Mouse (Mus musculus): ENCODE measurements around the gene Zfp74. TPM values are rescaled to one million over a fixed set of nuclear protein-coding genes. Genes with fewer than 3 reads are reported as not detected.
A peak's percentile ranks its signal among the peaks of the same experiment; 100 is the strongest.

Zfp74 gene
- polyA plus RNA-seq, 1 experiment, result 5.7 TPM

DNA sequence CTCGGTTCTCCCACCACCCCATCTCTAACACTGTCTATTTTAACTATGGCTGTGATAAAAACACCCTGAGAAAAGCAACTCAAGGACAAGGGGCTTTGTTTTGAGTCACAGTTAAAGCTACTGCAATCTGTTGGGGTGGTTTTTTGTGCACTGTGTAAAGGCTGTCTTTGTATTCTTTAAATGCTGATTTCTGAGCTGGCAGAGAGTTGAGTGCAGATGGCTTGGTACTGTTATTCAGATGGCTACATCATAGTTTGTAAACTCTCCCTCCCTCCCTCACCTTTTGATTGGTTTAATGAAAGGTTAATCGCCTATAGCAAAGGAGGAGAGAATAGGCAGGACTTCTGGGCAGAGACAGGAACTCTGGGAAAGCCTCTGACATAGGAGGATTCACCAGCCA is 9.7 kb downstream of the Zfp74 start:
- DNase-seq (ENCODE audit: low read depth), result no peak

DNA sequence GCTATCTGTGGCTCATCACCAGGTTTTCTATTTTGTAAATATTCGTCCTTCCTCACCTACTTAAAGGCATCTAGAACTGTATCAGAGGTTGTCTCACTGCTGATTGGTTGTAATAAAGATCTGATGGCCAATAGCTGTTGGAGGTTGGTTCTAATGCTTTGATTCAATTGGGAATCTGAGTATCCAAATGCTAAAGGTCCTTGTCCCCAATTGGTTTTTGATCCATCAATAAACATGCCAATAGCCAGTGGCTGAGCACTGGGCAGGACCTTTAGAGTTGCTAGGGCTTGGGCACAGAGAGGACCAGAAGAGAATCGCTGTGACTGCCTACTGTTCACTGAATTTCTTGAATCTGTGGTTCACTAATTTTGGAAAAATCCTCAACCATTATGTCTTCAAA is 10.2 kb downstream of the Zfp74 start:
- DNase-seq (ENCODE audit: low read depth), result no peak

DNA sequence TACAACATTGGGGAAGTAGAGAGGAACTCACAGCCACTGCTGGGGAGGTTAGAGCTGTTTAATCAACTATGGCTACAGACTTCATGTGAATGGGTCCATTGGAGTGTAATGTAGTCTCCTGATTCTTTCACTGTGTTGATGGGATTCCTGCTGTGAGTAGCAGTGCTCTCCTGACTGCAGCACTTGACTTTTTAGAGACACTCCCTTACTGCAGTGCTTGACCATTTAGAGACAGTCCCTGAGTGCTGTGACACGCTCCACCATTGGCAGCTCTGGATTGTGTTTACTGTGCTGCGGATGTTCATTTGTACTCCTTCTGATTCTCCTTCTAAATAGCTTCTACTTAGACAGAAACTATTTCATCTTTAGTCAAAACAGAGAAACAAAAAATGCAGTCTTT is 11.1 kb downstream of the Zfp74 start:
- DNase-seq (ENCODE audit: low read depth), result no peak

DNA sequence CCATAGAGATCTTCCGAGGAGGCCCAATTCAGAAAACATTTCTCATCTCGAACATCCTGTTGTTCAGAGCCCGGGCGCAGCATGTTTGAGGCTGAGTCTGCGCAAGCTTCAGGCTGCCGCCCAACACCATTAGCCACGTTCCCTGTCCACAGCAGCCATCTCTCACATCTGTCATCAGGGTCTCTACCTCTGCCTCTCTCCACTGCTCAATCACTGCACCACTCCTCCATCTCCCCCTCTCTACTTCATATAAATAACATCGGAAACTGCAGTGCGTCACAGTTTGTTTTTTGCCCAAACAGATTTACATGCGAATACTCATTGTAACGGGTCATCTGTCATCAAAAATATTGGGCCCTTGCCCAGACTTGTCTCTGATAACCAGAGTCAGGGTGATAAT is 12.9 kb downstream of the Zfp74 start:
- DNase-seq (ENCODE audit: low read depth), result no peak

DNA sequence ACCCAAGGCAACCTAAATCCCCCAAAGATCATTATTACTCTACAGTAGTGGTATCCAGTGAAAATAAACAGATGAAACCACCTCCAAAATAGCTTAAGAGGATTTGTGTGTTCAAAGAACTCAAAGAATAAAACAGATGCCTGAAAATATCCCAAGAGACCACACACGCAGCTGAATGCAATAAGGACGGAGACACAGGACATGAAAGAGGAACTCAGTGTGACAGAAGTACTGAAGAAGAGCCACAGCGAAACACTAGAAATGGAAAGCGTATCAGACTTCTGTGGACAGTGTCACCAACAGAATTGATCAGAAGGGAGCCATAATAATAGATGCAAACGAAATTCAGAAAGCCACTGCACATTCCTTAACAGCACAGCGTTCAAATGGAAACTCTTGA is 15.0 kb downstream of the Zfp74 start:
- no peak for DNase-seq (ENCODE audit: low read depth)

DNA sequence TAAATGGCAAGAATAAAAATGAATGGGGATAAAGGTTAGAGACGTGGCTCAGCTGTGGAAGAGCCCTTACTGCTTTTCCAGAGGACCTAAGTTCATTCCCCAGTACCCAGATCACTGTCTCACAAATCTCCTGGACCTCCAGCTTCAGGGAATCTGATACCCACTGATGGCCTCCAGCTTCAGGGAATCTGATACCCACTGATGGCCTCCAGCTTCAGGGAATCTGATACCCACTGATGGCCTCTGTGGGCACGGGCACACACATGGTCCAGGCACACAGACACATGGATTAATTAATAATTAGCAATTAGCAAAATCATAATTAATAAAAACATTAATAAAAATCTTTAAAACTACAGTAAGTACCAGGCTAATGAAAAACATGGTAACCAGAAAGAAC is 31.1 kb downstream of the Zfp74 start:
- DNase-seq (ENCODE audit: low read depth), result no peak

DNA sequence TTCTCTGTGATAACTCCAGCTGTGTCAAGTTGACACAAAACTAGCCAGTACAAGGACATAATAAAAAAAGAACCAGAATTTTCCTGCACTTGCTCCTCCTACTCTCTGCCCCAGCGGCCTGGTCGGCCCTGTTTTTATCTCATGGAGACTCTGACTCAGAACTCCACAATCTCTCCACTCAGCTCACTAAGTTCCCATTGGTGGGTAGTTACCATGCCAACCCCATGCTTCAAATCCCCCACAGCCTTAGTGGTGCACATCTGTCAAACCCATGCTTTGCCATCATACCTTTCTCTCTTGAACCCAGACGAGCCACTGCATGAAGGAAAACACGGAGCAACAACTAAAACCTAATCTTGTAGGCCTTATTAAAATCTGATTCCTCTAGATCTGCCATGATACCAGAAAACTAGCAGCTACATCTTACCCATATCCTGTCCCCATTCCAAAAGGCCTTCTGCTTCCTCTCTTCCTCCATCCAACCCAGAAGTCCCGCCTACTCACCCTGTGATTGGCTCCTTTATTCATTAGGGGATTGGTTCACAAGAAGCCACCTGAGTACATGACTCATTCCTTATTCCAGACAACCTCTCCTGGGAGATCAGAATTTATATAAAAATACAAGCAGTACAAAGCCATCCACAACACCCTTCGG is 32.3 kb downstream of the Zfp74 start:
- DNase-seq (ENCODE audit: low read depth), result no peak

DNA sequence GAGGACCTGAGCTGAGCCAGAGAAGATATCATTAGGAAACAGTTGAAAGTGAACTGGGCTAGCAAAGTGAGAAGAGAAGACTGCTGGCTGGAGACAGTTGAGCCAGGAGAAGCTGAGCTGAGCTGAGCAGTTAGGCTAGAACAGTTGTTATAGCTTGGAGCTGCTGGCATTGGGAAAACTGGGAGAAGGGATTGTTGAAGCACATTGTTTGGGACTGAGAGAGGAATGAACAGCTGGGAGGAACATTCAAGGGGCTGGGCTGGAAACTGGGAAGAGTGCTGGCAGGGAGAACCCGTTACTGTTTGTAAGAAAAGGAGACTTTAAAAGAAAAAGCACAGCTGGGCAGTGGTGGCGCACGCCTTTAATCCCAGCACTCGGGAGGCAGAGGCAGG is 35.8 kb downstream of the Zfp74 start:
- DNase-seq (ENCODE audit: low read depth), result no peak

DNA sequence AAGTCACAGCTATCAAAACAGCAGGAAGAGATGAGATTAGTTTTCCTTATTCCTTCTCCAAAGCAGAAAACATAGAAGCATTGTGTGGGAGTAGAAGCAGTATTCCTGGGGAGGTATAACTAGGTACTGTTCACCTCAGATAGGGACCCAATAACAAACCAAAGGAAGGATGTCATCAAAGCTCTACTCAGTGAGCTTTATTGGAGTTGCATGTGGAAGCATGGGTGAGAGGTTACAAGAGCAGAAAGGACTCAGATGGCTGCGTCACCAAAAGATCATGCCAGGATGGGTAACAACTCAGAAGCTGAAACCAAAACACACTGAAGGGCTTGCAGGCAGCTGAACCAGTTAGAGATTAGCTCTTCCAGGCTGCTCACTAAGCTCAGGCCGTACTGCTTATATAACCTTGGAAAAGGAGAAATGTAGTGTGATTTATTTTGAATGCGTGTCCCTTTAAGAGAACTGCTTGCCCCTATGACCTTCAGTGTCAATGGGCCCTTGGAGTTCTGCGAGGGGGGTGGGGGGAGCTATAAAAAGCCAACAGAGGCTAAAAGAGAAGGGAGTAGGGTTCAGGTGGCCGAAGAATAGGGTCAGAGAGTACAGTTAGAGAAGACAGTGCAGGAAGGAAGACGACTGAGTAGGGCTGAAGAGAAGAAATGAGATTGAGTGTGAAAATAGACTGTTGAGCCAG is 36.4 kb downstream of the Zfp74 start:
- no peak for DNase-seq (ENCODE audit: low read depth)

DNA sequence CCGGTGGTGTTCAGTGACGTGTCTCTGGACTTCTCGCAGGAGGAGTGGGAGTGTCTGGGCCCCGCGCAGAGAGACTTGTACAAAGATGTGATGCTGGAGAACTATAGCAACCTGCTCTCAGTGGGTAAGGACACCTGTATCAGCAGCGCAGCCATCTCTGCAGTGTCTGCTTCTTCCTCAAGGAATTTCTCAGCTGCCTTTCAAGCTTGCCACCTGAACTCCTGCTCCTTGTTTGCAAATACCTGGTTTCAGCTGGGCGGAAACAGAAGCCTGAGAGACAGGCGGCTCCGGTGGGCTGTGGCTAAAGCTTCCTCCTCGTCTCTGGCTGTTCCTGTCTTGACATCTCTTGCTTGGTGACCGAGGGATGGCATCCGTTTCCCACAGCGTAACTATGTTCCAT is 41.7 kb downstream of the Zfp74 start:
- no peak for DNase-seq (ENCODE audit: low read depth)

DNA sequence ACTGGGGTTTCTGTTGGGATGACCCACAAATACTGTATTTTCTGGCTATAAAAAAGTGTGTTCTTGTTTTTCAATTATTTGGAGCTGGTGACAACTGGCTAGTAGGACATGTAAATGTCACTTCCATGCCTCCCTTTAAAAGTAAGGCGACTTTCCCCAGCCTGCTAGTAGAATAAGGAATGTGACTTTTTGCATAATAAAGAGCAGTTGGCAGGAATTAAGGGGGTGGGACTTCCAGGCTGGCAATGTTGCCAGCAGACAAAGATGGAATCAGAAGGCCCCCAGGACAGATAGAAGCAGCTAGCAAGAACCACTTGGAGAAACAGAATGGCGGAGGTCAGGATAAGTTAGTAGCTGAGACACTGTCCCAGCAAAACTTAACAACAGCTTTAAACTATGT is 43.6 kb downstream of the Zfp74 start:
- DNase-seq (ENCODE audit: low read depth), result no peak

DNA sequence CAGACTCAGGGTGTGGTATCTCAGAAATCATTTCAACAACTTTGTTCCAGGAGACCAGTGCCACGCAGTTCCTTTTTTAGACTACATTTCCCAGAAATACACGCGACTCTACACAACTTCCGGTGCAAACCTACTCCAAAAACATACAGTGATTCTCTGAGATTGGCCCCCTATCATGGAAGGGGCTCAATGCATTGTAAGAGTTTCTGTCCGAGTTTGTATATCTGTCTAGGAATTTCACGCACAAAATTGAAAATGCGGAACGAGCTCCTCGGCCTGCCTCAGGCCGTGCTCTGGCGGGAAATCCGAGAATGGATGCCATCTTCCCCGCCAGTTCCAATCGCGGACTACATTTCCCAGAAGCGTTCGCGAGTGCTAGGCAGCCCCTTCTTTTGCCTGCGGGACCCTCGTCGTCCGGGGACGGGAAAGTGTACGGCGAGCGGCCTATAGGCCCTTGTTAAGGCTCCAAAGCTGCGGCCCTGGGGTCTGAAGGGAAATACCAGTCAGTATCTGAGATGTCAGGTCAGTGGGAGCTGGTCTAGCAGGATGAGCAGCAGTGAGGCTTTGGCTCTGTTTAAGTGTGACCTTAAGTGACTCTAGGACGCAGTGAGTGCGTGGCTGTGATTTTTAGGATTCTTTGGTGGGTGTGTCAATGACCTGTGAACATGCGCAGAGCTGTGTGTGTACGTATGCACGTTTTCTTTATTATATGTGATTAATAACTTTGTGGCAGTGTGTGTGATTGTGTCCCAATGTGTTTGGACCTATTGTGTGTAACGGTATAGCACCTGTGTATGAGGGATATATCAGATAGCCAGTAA is 45.5 kb downstream of the Zfp74 start, which contains the start of gene Zfp383:
Gene Zfp383 (plus strand): TSS at position 94 of the 821 bp plus-strand sequence.
- DNase-seq (ENCODE audit: low read depth), result peak; percentile 59

DNA sequence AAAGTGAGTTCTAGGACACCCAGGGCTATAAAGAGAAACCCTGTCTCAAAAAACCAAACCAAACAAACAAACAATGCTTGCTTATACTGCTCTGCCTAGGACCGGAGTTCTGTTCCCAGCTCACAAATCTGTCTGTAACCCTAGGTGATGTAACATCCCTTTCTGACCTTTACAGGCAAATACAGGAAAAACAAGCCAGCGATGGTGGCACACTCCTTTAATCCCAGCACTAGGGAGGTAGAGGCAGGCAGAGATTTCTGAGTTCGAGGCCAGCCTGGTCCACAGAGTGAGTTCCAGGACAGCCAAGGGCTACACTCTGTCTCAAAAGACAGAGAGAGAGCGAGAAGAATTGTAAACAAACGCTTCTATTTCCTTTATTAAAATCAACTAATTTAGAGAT is 46.7 kb downstream of the Zfp74 start:
- no peak for DNase-seq (ENCODE audit: low read depth)

DNA sequence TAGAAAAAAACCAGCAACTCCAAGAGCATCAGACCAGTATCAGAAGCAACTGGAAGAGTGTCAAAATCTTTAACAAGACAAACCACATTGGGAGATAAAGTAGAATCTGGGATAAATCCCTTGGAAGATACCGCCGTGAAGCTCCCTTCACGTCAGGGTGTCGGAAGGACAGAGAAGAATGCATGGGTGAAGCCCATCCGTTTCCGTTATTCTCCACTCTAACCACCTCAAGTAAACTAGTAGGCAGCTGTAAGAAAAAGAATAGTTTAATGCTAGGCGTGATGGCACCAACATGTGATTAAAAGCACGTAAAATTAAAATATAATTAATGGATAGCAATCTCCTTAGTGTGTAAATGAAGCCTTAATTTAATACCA is 47.2 kb downstream of the Zfp74 start:
- DNase-seq (ENCODE audit: low read depth), result no peak

DNA sequence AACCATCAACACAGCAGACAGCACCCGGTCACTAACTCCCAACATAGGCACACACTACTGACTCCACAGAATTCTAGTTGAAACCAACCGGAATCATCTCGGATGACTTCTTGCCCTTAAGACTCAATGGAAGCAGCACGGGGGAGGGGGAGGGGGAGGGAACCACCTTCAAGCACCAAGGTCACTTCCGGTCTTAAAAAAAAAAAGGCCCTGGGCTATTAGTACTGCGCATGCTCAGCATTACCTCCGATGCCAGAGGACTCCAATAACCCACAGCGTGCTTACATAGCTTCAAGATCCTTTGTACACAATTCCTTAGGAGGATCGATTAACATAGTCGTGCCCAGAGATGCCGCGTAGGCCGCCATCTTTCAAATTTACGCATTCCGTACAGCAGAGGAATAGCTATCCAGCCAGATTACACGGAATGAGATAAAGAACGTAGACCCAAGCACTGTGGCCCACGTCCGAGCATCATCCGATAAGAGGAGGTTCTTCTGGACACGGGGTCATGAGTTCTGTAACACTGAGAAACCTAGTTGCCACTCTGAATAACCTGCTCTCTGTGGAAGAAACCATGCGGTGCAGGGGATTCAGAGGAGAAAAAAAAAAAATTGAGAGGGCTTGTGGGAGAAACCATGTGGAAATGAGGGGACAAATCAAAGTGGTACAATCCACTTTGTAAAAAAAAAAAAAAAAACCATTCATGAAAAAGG is 47.8 kb downstream of the Zfp74 start, which contains the start of gene Zfp27:
Gene Zfp27 (minus strand): TSS at position 607 of the 716 bp plus-strand sequence.
- DNase-seq (ENCODE audit: low read depth), result peak; percentile 71

DNA sequence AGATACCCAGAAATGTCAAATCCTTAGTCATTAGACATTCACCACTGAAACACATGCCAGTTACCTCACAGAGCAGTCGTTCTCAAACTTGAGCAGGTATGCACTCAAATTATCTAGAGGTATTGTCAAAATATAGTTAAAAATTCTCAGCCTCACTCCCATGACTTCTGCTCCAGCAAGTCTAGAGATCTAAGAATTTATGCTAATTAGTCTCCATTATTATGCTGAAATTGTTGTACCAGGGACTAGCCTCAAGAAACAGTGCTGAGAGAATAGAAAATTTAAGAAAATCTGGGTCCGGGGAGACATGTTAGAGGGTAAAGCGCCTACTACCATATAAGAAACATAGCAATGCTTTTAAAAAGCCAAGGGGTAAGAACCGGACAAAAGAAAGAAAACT is 49.8 kb downstream of the Zfp74 start:
- DNase-seq (ENCODE audit: low read depth), result no peak

DNA sequence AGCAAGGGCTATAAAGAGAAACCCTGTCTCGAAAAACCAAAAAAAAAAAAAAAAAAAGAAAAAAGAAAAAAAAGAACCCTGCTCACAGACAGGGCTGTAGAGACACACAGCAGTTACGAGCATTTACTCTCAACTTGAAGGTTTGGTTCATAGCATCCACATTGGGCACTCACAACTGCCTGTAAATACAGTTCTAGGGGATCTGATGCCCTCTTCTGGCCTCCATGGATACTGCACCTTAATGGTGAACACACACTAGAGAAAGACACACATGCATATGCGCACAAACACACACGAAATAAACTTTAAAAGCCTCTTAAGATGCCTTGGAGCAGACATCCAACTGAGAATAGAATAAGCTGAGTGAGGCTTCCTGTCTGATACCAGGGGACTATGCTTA is 55.5 kb downstream of the Zfp74 start:
- DNase-seq (ENCODE audit: low read depth), result no peak

DNA sequence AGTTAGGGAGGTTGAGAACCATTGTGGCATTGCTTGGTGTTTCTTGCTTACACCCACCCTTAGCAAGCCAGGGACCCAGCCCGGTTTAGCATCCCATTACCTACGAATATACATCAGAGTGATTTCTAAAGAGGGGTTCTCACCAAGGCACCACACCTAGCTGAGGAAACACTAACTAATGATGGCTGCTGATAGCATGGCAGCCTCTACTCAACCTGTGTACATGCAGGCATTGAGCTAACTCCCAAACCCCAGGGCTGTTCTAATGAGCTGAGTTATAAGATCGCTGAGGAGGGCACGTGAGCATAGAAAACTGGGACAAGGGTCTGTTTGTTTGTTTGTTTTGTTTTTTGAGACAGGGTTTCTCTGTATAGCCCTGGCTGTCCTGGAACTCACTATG is 61.1 kb downstream of the Zfp74 start:
- no peak for DNase-seq (ENCODE audit: low read depth)

DNA sequence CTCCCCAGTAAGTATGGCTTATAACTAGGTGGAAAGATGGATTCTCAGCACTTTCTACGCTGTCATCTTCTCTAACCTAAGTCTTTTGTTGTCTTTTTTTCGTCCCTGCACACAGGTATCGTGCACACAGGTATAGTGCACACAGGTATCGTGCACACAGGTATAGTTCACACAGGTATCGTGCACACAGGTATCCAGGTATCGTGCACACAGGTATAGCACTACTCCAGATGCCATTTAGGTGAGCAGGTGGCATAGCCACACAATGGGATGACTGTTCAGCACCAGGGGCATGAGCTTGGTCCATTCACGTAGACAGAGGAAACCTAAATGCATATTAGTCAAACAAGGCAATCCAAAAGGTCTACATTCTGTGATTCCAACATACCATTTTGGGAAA is 63.4 kb downstream of the Zfp74 start:
- DNase-seq (ENCODE audit: low read depth), result no peak

DNA sequence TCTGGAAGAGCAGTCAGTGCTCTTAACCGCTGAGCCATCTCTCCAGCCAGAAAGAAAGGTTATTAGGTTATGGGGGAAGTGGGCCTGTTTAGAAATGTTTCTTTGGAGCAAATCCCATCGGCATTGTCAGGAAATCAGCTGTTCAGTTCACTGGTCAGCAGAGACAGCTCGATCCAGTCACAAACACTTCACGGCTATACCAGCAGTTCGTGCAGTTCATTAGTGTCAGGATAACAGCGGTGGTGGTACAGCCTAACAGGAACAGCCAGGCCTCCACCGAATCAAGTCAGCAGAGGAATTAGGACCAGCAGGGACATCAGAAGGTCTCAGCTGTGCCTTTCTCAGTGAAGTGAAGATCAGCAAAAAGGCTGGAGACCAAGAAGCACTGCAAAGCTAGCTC is 73.0 kb downstream of the Zfp74 start:
- DNase-seq (ENCODE audit: low read depth), result no peak

Data from gonadal fat pad, adult 2 months (tissue).